Comparison of ENCODE assay signal across 17 mouse cellular contexts in the genomic region with DNA sequence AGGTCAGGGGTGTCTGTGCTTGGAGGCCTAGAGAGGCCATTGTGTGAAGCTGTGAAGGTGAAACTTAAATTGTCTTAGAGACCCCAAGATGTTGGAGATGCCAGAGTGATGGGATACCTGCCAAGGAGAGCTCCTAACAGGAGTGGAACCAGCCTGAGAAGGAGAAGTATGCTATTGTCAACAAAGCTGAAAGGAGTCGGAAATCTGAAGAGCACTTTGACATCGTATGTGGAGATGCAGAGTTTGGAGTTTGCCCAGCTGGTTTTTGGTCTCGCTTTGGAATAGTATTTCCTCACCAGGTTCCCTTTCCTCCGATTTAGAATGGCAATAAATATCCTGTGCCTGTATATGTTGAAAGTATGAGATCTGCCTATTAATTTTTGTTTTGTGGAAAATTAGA.
"Had no signal": no experiment of that assay in that cellular context is flagged by ENCODE, and none has a peak within 500 bp of the region (broad histone marks: within the 10 kb centered on the region; RNA-seq: fewer than 3 reads in every experiment).

No protein-coding gene starts in this region.

- H3K36me3 ChIP-seq: limb, embryonic 15.5 days; liver, embryonic 12.5 days; midbrain, embryonic 10.5 days; midbrain, embryonic 13.5 days; neural tube, embryonic 13.5 days; neural tube, embryonic 15.5 days had no signal

- H3K4me2 ChIP-seq: limb, embryonic 15.5 days; liver, embryonic 12.5 days; midbrain, embryonic 13.5 days; neural tube, embryonic 13.5 days; neural tube, embryonic 15.5 days had no signal

- DNase-seq: retina, postnatal 1 day; right cerebral cortex, adult 18-20 months; right cerebral cortex, postnatal 25 days; right cerebral cortex, postnatal 4 days; spleen, adult 18-20 months; thymus, adult 18-20 months; thymus, postnatal 14 days; thymus, postnatal 4 days had no signal

- H3K27me3 ChIP-seq: limb, embryonic 15.5 days; liver, embryonic 12.5 days; midbrain, embryonic 13.5 days; neural tube, embryonic 13.5 days; neural tube, embryonic 15.5 days had no signal

- H3K27ac ChIP-seq: limb, embryonic 15.5 days; liver, embryonic 12.5 days; liver, embryonic 14.5 days; midbrain, embryonic 10.5 days; midbrain, embryonic 13.5 days; neural tube, embryonic 13.5 days; neural tube, embryonic 15.5 days had no signal

- H3K4me1 ChIP-seq: limb, embryonic 15.5 days; liver, embryonic 12.5 days; midbrain, embryonic 10.5 days; midbrain, embryonic 13.5 days; neural tube, embryonic 13.5 days; neural tube, embryonic 15.5 days had no signal

- H3K9me3 ChIP-seq: limb, embryonic 15.5 days; liver, embryonic 12.5 days; midbrain, embryonic 10.5 days; midbrain, embryonic 13.5 days; neural tube, embryonic 13.5 days; neural tube, embryonic 15.5 days had no signal

- H3K4me3 ChIP-seq: limb, embryonic 15.5 days; liver, embryonic 12.5 days; midbrain, embryonic 10.5 days; midbrain, embryonic 13.5 days; myocyte; neural tube, embryonic 13.5 days; neural tube, embryonic 15.5 days had no signal

- ATAC-seq: liver, embryonic 12.5 days; midbrain, embryonic 13.5 days; midbrain, embryonic 16.5 days had no signal

- H3K9ac ChIP-seq: limb, embryonic 15.5 days; liver, embryonic 12.5 days; liver, embryonic 14.5 days; midbrain, embryonic 13.5 days; neural tube, embryonic 13.5 days; neural tube, embryonic 15.5 days had no signal
